In the genomic region with DNA sequence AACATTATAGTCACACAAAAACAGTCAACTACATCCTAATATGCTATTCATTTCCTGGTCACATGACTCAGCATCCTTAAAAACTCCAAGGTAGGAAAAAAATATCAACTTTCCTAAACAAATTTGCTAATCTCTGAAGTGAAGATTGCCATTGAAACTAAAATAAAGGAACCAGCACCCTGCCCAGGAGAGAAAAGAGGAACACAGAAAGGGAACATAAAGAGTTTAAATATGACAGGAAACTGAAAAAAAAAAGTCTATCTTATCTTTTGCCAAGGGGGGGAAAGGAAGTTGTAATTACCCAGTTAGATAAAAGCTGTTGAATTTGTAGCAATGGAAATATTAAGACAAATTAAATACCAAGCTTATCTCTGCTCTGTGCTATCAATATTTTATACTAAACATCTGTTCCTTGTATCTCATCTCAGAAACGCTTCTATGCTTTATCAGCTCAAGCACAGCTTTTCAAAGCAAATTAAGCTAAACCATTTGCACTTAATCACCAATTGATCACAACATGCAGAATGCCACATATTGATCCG, we compare ENCODE assay signal across 25 mouse cellular contexts.
DNase-seq lines count a peak whose midpoint lies in the region; ATAC-seq and TF ChIP-seq lines count a peak whose summit lies in the region.
"Had no signal": no experiment of that assay in that cellular context is flagged by ENCODE, and none has a peak within 500 bp of the region (broad histone marks: within the 10 kb centered on the region; RNA-seq: fewer than 3 reads in every experiment).

No protein-coding gene starts in this region.

- ATAC-seq in G1E (ENCODE audit: extremely low read depth, insufficient number of reproducible peaks, low FRiP score, poor library complexity, severe bottlenecking): peak; percentile 37
- 0 out of 2 replicates have a peak, but pooled peaks have one; percentile 29 for ATAC-seq in common myeloid progenitor, adult 5-6 weeks (replicated peaks; ENCODE audit: low read depth, poor library complexity, severe bottlenecking)
- peak; percentile 58 for ATAC-seq in megakaryocyte progenitor cell, adult 5-6 weeks (replicated peaks; ENCODE audit: poor library complexity)
- ATAC-seq: forebrain, embryonic 16.5 days; hindbrain, postnatal 0 days; inflammation-experienced regulatory T-cells, adult 6 months; intestine, embryonic 16.5 days had no signal

- H3K4me1 ChIP-seq in G1E (ENCODE audit: insufficient read depth, low read depth, low read length): no peaks in the 10 kb centered on the region
- H3K4me1 ChIP-seq: embryonic facial prominence, embryonic 13.5 days; heart, embryonic 10.5 days; heart, embryonic 13.5 days had no signal

- no peak for TF ChIP-seq CTCF in G1E (IDR thresholded peaks at IDR 0.05; ENCODE audit: low read depth, low read length)

- H3K36me3 ChIP-seq in G1E (replicated peaks): no peaks in the 10 kb centered on the region
- H3K36me3 ChIP-seq: embryonic facial prominence, embryonic 10.5 days; embryonic facial prominence, embryonic 13.5 days; forebrain, embryonic 12.5 days; heart, embryonic 10.5 days; heart, embryonic 13.5 days had no signal

- DNase-seq in A20 (ENCODE audit: low read depth, low spot score) (peak; percentile 32), G1E (ENCODE audit: low spot score) (no peak)
- no peak for DNase-seq in right cerebral cortex, adult 18-20 months
- no peak for DNase-seq in right cerebral cortex, postnatal 14 days
- DNase-seq: adrenal gland, adult 2 months; adrenal gland, postnatal 14 days; cerebellum, adult 11-12 months; cerebellum, adult 9-10 months; cerebellum, postnatal 14 days; gastrocnemius, postnatal 25 days; heart, adult 2 months; heart, postnatal 14 days; heart, postnatal 4 days had no signal

- no peaks in the 10 kb centered on the region for H3K9me3 ChIP-seq in G1E (replicated peaks)
- H3K9me3 ChIP-seq: embryonic facial prominence, embryonic 10.5 days; embryonic facial prominence, embryonic 13.5 days; forebrain, embryonic 12.5 days; heart, embryonic 10.5 days; heart, embryonic 13.5 days had no signal

- H3K4me3 ChIP-seq in G1E (ENCODE audit: low read depth, low read length): no peak overlapping the region
- H3K4me3 ChIP-seq: embryonic facial prominence, embryonic 10.5 days; embryonic facial prominence, embryonic 13.5 days; erythroblast, embryonic 14.5 days; forebrain, embryonic 12.5 days; heart, adult 2 months; heart, embryonic 10.5 days; heart, embryonic 13.5 days had no signal

- no peaks in the 10 kb centered on the region for H3K27me3 ChIP-seq in G1E (ENCODE audit: insufficient read depth, low read length)
- H3K27me3 ChIP-seq: embryonic facial prominence, embryonic 13.5 days; forebrain, embryonic 12.5 days; heart, embryonic 13.5 days had no signal
